Comparison of ENCODE assay signal across 9 mouse cellular contexts in genomic region chr16:33739802-33740201, GRCm38 (mm10). TPM values are rescaled to one million over a fixed set of nuclear protein-coding genes. Genes with fewer than 3 reads are reported as not detected.
A peak's percentile ranks its signal among the peaks of the same experiment; 100 is the strongest.
DNase-seq lines count a peak whose midpoint lies in the region; ATAC-seq and TF ChIP-seq lines count a peak whose summit lies in the region.
"Had no signal": no experiment of that assay in that cellular context is flagged by ENCODE, and none has a peak within 500 bp of the region (broad histone marks: within the 10 kb centered on the region; RNA-seq: fewer than 3 reads in every experiment).

No protein-coding gene starts in this region.

- no peak overlapping the region for H3K27ac ChIP-seq in kidney, embryonic 14.5 days (ENCODE audit: low read depth, low read length)
- no peak overlapping the region for H3K27ac ChIP-seq in forebrain, postnatal 0 days (ENCODE audit: low read depth, low read length)
- H3K27ac ChIP-seq in hindbrain, embryonic 16.5 days (ENCODE audit: low read depth, low read length), result no peak overlapping the region
- H3K27ac ChIP-seq in midbrain, embryonic 10.5 days (replicated peaks), result peak overlapping the region; percentile 61
- H3K27ac ChIP-seq: lung, embryonic 15.5 days had no signal

- no peaks in the 10 kb centered on the region for H3K27me3 ChIP-seq in kidney, embryonic 14.5 days (ENCODE audit: control insufficient read depth, insufficient read depth, low read length)
- H3K27me3 ChIP-seq in forebrain, postnatal 0 days (ENCODE audit: insufficient read depth, low read length), result no peaks in the 10 kb centered on the region
- no peaks in the 10 kb centered on the region for H3K27me3 ChIP-seq in hindbrain, embryonic 16.5 days (replicated peaks; ENCODE audit: control insufficient read depth, insufficient read depth, low read length)
- H3K27me3 ChIP-seq in midbrain, embryonic 10.5 days (ENCODE audit: low read depth, poor library complexity, severe bottlenecking), result no peaks in the 10 kb centered on the region
- H3K27me3 ChIP-seq: lung, embryonic 15.5 days had no signal

- DNase-seq in kidney, adult 11 months, result peak; percentile 56
- peak; percentile 81 to 89 for DNase-seq in cerebellum, adult 18-20 months
- peak; percentile 80 for DNase-seq in forebrain, postnatal 0 days
- peak; percentile 72 to 76 for DNase-seq in left cerebral cortex, adult 18-20 months (ENCODE audit: low spot score in 2 of 2)
- DNase-seq in midbrain, embryonic 10.5 days (ENCODE audit: low spot score), result peak; percentile 53
- DNase-seq in skeletal muscle tissue, adult 2 months (ENCODE audit: low read depth, low spot score), result peak; percentile 58

- no peak overlapping the region for H3K4me2 ChIP-seq in kidney, embryonic 14.5 days (replicated peaks; ENCODE audit: low read depth, low read length)
- H3K4me2 ChIP-seq in forebrain, postnatal 0 days (ENCODE audit: low read depth), result no peak overlapping the region
- H3K4me2 ChIP-seq in hindbrain, embryonic 16.5 days (ENCODE audit: low read length), result no peak overlapping the region
- H3K4me2 ChIP-seq: lung, embryonic 15.5 days had no signal

- ATAC-seq in kidney, embryonic 14.5 days (ENCODE audit: low FRiP score, low TSS enrichment), result no peak
- ATAC-seq in forebrain, postnatal 0 days, result peak; percentile 87
- peak; percentile 74 for ATAC-seq in hindbrain, embryonic 16.5 days

- no peaks in the 10 kb centered on the region for H3K4me1 ChIP-seq in kidney, embryonic 14.5 days (ENCODE audit: control insufficient read depth, insufficient read depth, low read length)
- H3K4me1 ChIP-seq in forebrain, postnatal 0 days (ENCODE audit: insufficient read depth), result peaks cover 9% of the 10 kb centered on the region; the same call in 1 of the 2 replicates
- peaks cover 14% of the 10 kb centered on the region for H3K4me1 ChIP-seq in hindbrain, embryonic 16.5 days (ENCODE audit: control insufficient read depth, insufficient read depth, low read depth, low read length)
- H3K4me1 ChIP-seq in midbrain, embryonic 10.5 days, result peaks cover 72% of the 10 kb centered on the region

- WGBS in kidney, embryonic 14.5 days, result 61% methylated on average over 3 of the region's 3 CpGs
- 39% methylated on average over 3 of the region's 3 CpGs for WGBS in forebrain, postnatal 0 days
- 26% methylated on average over 3 of the region's 3 CpGs for WGBS in hindbrain, embryonic 16.5 days
- 48% methylated on average over 3 of the region's 3 CpGs for WGBS in midbrain, embryonic 10.5 days

- H3K36me3 ChIP-seq in kidney, embryonic 14.5 days (ENCODE audit: control insufficient read depth, insufficient read depth, low read length), result peaks cover 6% of the 10 kb centered on the region; the same call in 1 of the 2 replicates
- H3K36me3 ChIP-seq in forebrain, postnatal 0 days (ENCODE audit: insufficient read depth), result no peaks in the 10 kb centered on the region
- H3K36me3 ChIP-seq in hindbrain, embryonic 16.5 days (ENCODE audit: control insufficient read depth, insufficient read depth, low read length), result no peaks in the 10 kb centered on the region
- peaks cover 94% of the 10 kb centered on the region for H3K36me3 ChIP-seq in midbrain, embryonic 10.5 days

- no peak overlapping the region for H3K9ac ChIP-seq in kidney, embryonic 14.5 days (ENCODE audit: low read depth, low read length)
- H3K9ac ChIP-seq in forebrain, postnatal 0 days, result no peak overlapping the region
- H3K9ac ChIP-seq in hindbrain, embryonic 16.5 days (ENCODE audit: low read depth, low read length), result no peak overlapping the region
- H3K9ac ChIP-seq: lung, embryonic 15.5 days had no signal

- TF ChIP-seq CTCF in forebrain, postnatal 0 days (IDR thresholded peaks at IDR 0.05; ENCODE audit: low read depth), result peak; percentile 84

- H3K4me3 ChIP-seq in kidney, embryonic 14.5 days (ENCODE audit: low read length), result no peak overlapping the region
- H3K4me3 ChIP-seq in forebrain, postnatal 0 days (ENCODE audit: low read depth, low read length), result no peak overlapping the region
- H3K4me3 ChIP-seq in hindbrain, embryonic 16.5 days (ENCODE audit: low read length), result no peak overlapping the region
- H3K4me3 ChIP-seq in midbrain, embryonic 10.5 days, result no peak overlapping the region
- H3K4me3 ChIP-seq: lung, embryonic 15.5 days had no signal

- H3K9me3 ChIP-seq in kidney, embryonic 14.5 days (ENCODE audit: control insufficient read depth, low read length), result no peaks in the 10 kb centered on the region
- no peaks in the 10 kb centered on the region for H3K9me3 ChIP-seq in forebrain, postnatal 0 days (ENCODE audit: low read length)
- H3K9me3 ChIP-seq in hindbrain, embryonic 16.5 days (ENCODE audit: control insufficient read depth, low read length), result no peaks in the 10 kb centered on the region
- no peaks in the 10 kb centered on the region for H3K9me3 ChIP-seq in midbrain, embryonic 10.5 days (replicated peaks)
- H3K9me3 ChIP-seq: lung, embryonic 15.5 days had no signal

RNA-seq across cellular contexts. Expression of gene Muc13, which starts 54.0 kb away (rescaled TPM):
- 0.09 TPM in 1 of 2 replicates, not detected in the other for polyA plus RNA-seq in kidney, embryonic 14.5 days (2014; fragmentation: Nextera tagmentation; extraction: Ambion mirVana)
- not detected in 2 replicates for total RNA-seq in forebrain, postnatal 0 days (2014; rRNA removed)
- not detected in 2 replicates for polyA plus RNA-seq in forebrain, postnatal 0 days (2015; fragmentation: Nextera tagmentation; extraction: Ambion mirVana)
- polyA plus RNA-seq in hindbrain, embryonic 16.5 days (2015; fragmentation: Nextera tagmentation; extraction: Ambion mirVana), result not detected in 2 replicates
- under 1 TPM; 0.16 to 0.19 TPM for total RNA-seq in left cerebral cortex, adult 18-20 months (2021)
- 0.10 and 0.15 TPM in 2 replicates for polyA plus RNA-seq in midbrain, embryonic 10.5 days (2016; fragmentation: Nextera tagmentation; extraction: Ambion mirVana)

RNA-seq across cellular contexts. Expression of gene Heg1, which starts 55.6 kb away (rescaled TPM):
- polyA plus RNA-seq in kidney, embryonic 14.5 days (2014; fragmentation: Nextera tagmentation; extraction: Ambion mirVana), result 14.2 and 21.5 TPM in 2 replicates
- total RNA-seq in forebrain, postnatal 0 days (2014; rRNA removed), result 16.2 and 19.9 TPM in 2 replicates
- polyA plus RNA-seq in forebrain, postnatal 0 days (2015; fragmentation: Nextera tagmentation; extraction: Ambion mirVana), result 6.2 and 8.0 TPM in 2 replicates
- 7.2 and 10.0 TPM in 2 replicates for polyA plus RNA-seq in hindbrain, embryonic 16.5 days (2015; fragmentation: Nextera tagmentation; extraction: Ambion mirVana)
- total RNA-seq in left cerebral cortex, adult 18-20 months (2021), result 10 to 100 TPM; 25.0 to 25.2 TPM
- polyA plus RNA-seq in midbrain, embryonic 10.5 days (2016; fragmentation: Nextera tagmentation; extraction: Ambion mirVana), result 34.3 and 45.7 TPM in 2 replicates
